Mouse (Mus musculus) heart, adult 2 months (tissue): ENCODE data around the gene Irf6.

Experiments used
- CTCF ChIP-seq: fragments of 200-600 bp; IDR thresholded peaks from 2 replicates; pipeline ENCODE4 v1.8.1; 2022; ENCODE audit warnings: antibody characterized with exemption, mild to moderate bottlenecking, moderate library complexity
- EP300 ChIP-seq: fragments of 200-500 bp; IDR thresholded peaks from 2 replicates; pipeline ENCODE4 v1.6.1; 2011; ENCODE audit warnings: low read depth, low read length, control low read depth; ENCODE audit not compliant: insufficient read depth
- POLR2A ChIP-seq: fragments of 200-500 bp; IDR thresholded peaks from 2 replicates; pipeline ENCODE4 v1.6.1; 2011; ENCODE audit warnings: mild to moderate bottlenecking, low read depth, low read length, control low read depth; ENCODE audit not compliant: insufficient read depth

DNA sequence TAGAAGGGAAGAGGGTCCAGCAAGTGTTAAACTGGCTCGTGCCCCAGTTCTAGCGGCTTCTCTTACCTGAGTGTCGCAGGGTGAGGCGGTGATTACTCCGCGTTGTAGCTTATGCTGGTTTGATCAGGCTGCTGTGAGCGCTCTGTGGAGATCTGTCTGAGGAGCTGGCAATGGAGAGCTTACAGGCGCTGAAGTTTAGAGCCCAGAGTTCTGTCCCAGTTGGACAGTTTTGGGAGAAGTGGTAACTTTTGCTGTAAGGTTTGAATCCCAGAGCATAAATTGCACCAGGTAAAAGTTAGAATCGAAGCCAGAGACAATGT, 20.9 kb downstream of the Irf6 start:
- no peak for TF ChIP-seq EP300
- no peak for TF ChIP-seq CTCF
- no peak for TF ChIP-seq POLR2A
